Mouse (Mus musculus): ENCODE measurements around the gene E330034G19Rik. TPM values are rescaled to one million over a fixed set of nuclear protein-coding genes. Genes with fewer than 3 reads are reported as not detected.

Gene E330034G19Rik
- total and polyA plus RNA-seq, 3 experiments, result 0.17 TPM; not detected in 2

DNA sequence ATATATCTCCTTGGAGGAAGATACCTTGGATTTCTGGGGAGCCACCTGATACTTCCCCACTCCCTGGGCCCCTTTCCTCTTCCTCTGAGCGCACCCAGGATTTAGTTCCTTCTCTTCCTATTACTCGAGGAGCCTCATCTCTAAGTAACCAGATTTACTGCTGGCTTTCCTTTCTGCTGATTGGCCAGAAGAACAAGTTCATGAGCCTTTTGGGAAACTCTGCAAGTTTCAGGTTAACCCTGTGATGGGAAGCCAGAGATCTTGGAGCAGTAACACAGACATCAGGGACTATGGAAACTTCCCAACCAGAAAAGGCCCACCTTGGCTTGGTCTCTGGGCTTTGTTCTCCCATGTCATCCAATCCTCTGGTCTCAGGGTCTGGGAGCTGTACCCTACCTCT, 37.1 kb upstream of the E330034G19Rik start:
- Histone ChIP-seq H3K4me2 (ENCODE audit: insufficient read depth, low read depth, poor library complexity, severe bottlenecking) (no peak overlapping the region), H3K9me3 (replicated peaks; ENCODE audit: low read length) (peaks cover 5% of the 10 kb centered on the region), H3K79me2 (replicated peaks; ENCODE audit: control insufficient read depth, extremely low read depth, insufficient read depth, poor library complexity, severe bottlenecking) (no peaks in the 10 kb centered on the region), H3K9ac (ENCODE audit: insufficient read depth, low read depth) (no peak overlapping the region), H3K4me1 (ENCODE audit: control insufficient read depth in 1 of 2, insufficient read depth in 2 of 2) (peaks cover 0 to 7% of the 10 kb centered on the region in 2 experiments; a peak in 1 of 4 replicates), H3K27ac (ENCODE audit: insufficient read depth, low read depth) (no peak overlapping the region), H3K4me3 (replicated peaks in 1 of 3; ENCODE audit: low read depth in 2 of 3, low read length in 2 of 3, poor library complexity in 1 of 3) (no peak overlapping the region), H3K36me3 (replicated peaks in 1 of 2; ENCODE audit: control insufficient read depth in 1 of 2, insufficient read depth in 1 of 2, low read length in 1 of 2) (no peaks in the 10 kb centered on the region), H3K27me3 (replicated peaks) (peaks cover 28% of the 10 kb centered on the region)
- dilution Hi-C loops (cut with MboI; ENCODE audit: extremely low pct_ligation_motif_present, extremely low pct_unique_long_range_greater_than_20kb, low sequenced_read_pairs), result no loop called here
- in situ Hi-C loops (cut with MboI; ENCODE audit: low pct_ligation_motif_present, low pct_unique_long_range_greater_than_20kb, low sequenced_read_pairs), result no loop called here
- no peak for TF ChIP-seq CTCF (conservative IDR thresholded peaks at IDR 0.05 in 1 of 2, IDR thresholded peaks at IDR 0.05 in 1 of 2; ENCODE audit: low read depth in 2 of 2, low read length in 2 of 2)
- TF ChIP-seq IRF4 (IDR thresholded peaks at IDR 0.05; ENCODE audit: low read depth, low read length), result no peak
- TF ChIP-seq KAT2A (IDR thresholded peaks at IDR 0.05; ENCODE audit: insufficient replicate concordance, low read length), result no peak
- TF ChIP-seq GABPA (IDR thresholded peaks at IDR 0.05; ENCODE audit: insufficient replicate concordance, low read depth, low read length), result no peak
- TF ChIP-seq MYC (IDR thresholded peaks at IDR 0.05; ENCODE audit: low read depth, low read length), result no peak
- no peak for TF ChIP-seq JUN (IDR thresholded peaks at IDR 0.05; ENCODE audit: insufficient read depth, low read depth, low read length)
- TF ChIP-seq UBTF (IDR thresholded peaks at IDR 0.05; ENCODE audit: low read depth, low read length), result no peak
- DNase-seq (ENCODE audit: extremely low read depth), result no peak

DNA sequence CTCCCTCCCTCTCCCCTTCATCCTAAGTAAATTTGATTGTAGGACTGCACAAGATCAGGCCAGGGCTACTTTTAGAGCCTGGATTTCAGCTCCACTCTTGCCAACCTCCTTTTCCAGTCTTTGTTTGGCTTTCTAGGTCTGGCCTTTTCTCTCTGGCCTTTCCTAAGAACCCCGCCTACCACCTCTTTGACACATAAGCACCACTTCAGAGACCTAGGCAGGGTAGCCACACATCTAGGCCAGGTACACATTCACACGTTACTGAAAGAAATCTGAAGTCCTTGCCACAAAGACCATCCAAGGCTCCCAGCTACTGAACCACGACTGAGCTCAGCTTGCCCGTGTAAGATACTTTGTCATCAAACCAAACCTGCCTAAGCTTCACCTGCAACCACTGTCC, 32.6 kb upstream of the E330034G19Rik start:
- H3K4me3 ChIP-seq (replicated peaks in 1 of 3; ENCODE audit: low read depth in 2 of 3, low read length in 2 of 3, poor library complexity in 1 of 3), result no peak overlapping the region
- TF ChIP-seq JUND (conservative IDR thresholded peaks at IDR 0.05; ENCODE audit: low read depth, low read length) (no peak), ZMIZ1 (IDR thresholded peaks at IDR 0.05; ENCODE audit: low read depth, low read length) (no peak), MYC (IDR thresholded peaks at IDR 0.05; ENCODE audit: low read depth, low read length) (no peak), CTCF (conservative IDR thresholded peaks at IDR 0.05 in 1 of 2, IDR thresholded peaks at IDR 0.05 in 1 of 2; ENCODE audit: low read depth in 2 of 2, low read length in 2 of 2) (no peak), IRF4 (IDR thresholded peaks at IDR 0.05; ENCODE audit: low read depth, low read length) (no peak), SIN3A (IDR thresholded peaks at IDR 0.05; ENCODE audit: low read length) (no peak), CHD2 (IDR thresholded peaks at IDR 0.05; ENCODE audit: low read length) (no peak), MAX (IDR thresholded peaks at IDR 0.05; ENCODE audit: low read length) (no peak), MXI1 (IDR thresholded peaks at IDR 0.05; ENCODE audit: low read depth, low read length) (no peak), E2F4 (IDR thresholded peaks at IDR 0.05; ENCODE audit: insufficient replicate concordance, low read depth, low read length) (no peak), USF1 (IDR thresholded peaks at IDR 0.05; ENCODE audit: low read depth, low read length) (no peak), POLR2AphosphoS2 (IDR thresholded peaks at IDR 0.05; ENCODE audit: low read depth, low read length) (no peak), JUN (IDR thresholded peaks at IDR 0.05; ENCODE audit: insufficient read depth, low read depth, low read length) (no peak), BHLHE40 (IDR thresholded peaks at IDR 0.05; ENCODE audit: low read depth, low read length) (no peak), RCOR1 (conservative IDR thresholded peaks at IDR 0.05; ENCODE audit: low read depth, low read length) (no peak), CHD1 (IDR thresholded peaks at IDR 0.05; ENCODE audit: low read depth, low read length) (no peak), ZKSCAN1 (IDR thresholded peaks at IDR 0.05; ENCODE audit: borderline replicate concordance, low read depth, low read length) (no peak), ELF1 (IDR thresholded peaks at IDR 0.05; ENCODE audit: low read depth, low read length) (no peak)
- in situ Hi-C loops (cut with MboI; ENCODE audit: low pct_ligation_motif_present, low pct_unique_long_range_greater_than_20kb, low sequenced_read_pairs), result no loop called here
- dilution Hi-C loops (cut with MboI; ENCODE audit: extremely low pct_ligation_motif_present, extremely low pct_unique_long_range_greater_than_20kb, low sequenced_read_pairs), result no loop called here
- no peaks in the 10 kb centered on the region for H3K4me1 ChIP-seq (ENCODE audit: control insufficient read depth in 1 of 2, insufficient read depth in 2 of 2)
- no peak for DNase-seq (ENCODE audit: extremely low read depth)
- H3K9me3 ChIP-seq (replicated peaks; ENCODE audit: low read length), result no peaks in the 10 kb centered on the region
- no peak overlapping the region for H3K27ac ChIP-seq (ENCODE audit: insufficient read depth, low read depth)
- H3K27me3 ChIP-seq (replicated peaks), result peaks cover 36% of the 10 kb centered on the region
- H3K79me2 ChIP-seq (replicated peaks; ENCODE audit: control insufficient read depth, extremely low read depth, insufficient read depth, poor library complexity, severe bottlenecking), result no peaks in the 10 kb centered on the region
- no peak overlapping the region for H3K9ac ChIP-seq (ENCODE audit: insufficient read depth, low read depth)
- H3K4me2 ChIP-seq (ENCODE audit: insufficient read depth, low read depth, poor library complexity, severe bottlenecking), result no peak overlapping the region
- H3K36me3 ChIP-seq (replicated peaks in 1 of 2; ENCODE audit: control insufficient read depth in 1 of 2, insufficient read depth in 1 of 2, low read length in 1 of 2), result no peaks in the 10 kb centered on the region

Measured in CH12.LX (cell line).